Mouse (Mus musculus) layer of hippocampus, postnatal 10 days (tissue): ENCODE measurements around the gene Lpar3. TPM values are rescaled to one million over a fixed set of nuclear protein-coding genes. Genes with fewer than 3 reads are reported as not detected.
A peak's percentile ranks its signal among the peaks of the same experiment; 100 is the strongest.

Experiments
- DNase-seq, 2 experiments: peaks; one replicate each; pipeline ENCODE4 v3.0.0; 2021; ENCODE audit warnings: low spot score in 2 of 2
- long read RNA-seq: library from polyadenylated mRNA; stranded (forward); transcript quantifications from one replicate; pipeline ENCODE4 v2.0.0, GENCODE M21; 2023
- total RNA-seq, 2 experiments: library from RNA; stranded (reverse); gene quantifications; 2 replicates each; pipeline ENCODE4 v1.2.3; 2021

Lpar3 gene
- under 1 TPM; 0.47 to 0.66 TPM for total RNA-seq
- long read RNA-seq, result 0 reads

DNA sequence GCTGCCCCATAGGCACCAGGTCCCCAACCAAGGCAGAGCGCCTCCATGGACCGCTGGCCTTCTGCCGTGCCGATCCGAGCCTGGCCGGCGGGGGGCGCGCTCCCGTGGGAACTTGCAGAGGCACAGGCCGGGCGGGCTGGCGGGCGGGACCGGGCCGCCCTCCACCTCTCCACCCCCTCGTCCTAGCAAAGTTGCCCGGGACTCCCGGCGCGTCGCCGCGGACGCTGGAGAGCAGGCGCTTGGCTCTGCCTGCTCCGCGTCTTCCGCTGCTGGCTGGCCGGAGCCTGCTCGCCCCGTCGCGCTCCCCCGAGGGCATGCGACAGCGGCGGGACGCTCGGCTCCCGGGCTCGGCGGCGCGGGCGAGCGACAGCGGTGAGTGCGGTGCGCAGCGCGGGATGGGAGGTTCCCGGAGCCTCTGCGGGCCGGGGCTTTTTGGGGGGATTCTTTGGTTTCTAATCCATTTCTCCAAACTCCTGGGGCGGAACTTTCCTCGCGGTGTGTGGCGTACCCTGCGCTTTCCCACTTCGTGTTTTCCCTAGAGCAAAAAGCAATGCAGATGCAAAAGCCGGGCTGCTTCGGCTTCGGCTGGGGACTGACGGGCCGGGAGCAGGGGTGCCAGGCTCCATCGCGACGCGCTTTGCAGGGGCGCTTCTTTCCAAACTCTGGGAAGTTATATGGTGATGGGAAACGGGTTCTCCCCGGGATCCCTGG is at the start of gene Lpar3:
Lpar3 (plus strand) TSS at position 188 of the 711 bp plus-strand sequence.
- DNase-seq, result peak; percentile 64 to 73

DNA sequence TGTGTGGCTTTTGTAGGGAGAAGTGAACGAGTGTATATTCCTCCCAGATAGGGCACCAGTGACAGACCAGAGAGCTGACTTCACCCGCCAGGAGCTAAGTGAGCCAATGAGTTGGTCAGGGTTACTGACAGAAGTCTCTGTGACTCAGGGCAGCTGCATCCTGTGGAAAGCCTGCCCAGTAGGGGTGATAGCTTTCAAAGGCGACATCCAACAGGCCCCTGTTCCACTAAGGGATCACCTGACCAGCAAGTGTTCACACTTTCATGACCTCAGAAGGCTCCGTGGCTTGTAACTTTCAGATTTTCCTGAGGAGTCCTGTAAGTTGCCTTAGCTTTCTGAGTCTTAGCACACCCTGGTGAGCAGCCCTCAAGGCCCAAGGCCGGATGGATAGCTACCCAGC is 47.7 kb upstream of the Lpar3 start:
- DNase-seq, result no peak

DNA sequence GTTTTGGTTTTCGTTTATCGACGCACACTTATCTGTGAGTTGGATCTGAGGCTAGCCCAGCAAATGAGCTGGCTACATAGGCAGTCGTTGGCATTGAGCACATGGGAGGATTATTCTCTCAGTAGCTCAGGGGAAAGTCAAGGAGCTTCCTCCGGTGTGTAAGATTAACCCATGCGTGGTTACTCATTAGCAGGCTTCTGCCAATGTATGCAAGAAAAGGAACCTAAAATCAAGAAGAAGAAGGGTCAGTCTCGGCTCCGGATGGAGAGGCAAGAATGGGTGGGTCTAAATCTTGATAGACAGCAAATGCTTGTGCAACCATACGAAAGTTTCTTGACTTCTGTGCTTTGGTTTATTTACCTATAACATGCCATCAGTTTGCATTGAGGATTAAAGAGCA is 46.5 kb upstream of the Lpar3 start:
- no peak for DNase-seq

DNA sequence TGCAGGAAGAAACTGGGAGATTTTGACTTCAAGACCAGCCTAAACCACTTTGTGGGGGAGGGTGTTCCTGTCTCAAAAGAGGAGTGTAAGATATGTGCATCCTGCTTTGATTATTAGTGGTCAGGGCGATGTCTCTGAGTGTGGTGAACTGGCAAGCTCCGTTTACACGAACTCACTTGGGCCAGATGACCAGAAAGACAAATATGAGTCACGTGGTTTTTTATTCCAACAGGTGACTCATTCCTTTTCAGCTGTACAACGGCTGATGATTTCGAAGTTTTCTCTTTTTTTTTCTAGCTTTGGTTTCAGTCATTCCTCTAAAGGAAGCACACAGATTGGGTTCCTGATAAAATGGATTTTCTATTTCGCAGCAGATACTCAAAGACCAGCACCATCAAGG is 43.5 kb upstream of the Lpar3 start:
- no peak for DNase-seq

DNA sequence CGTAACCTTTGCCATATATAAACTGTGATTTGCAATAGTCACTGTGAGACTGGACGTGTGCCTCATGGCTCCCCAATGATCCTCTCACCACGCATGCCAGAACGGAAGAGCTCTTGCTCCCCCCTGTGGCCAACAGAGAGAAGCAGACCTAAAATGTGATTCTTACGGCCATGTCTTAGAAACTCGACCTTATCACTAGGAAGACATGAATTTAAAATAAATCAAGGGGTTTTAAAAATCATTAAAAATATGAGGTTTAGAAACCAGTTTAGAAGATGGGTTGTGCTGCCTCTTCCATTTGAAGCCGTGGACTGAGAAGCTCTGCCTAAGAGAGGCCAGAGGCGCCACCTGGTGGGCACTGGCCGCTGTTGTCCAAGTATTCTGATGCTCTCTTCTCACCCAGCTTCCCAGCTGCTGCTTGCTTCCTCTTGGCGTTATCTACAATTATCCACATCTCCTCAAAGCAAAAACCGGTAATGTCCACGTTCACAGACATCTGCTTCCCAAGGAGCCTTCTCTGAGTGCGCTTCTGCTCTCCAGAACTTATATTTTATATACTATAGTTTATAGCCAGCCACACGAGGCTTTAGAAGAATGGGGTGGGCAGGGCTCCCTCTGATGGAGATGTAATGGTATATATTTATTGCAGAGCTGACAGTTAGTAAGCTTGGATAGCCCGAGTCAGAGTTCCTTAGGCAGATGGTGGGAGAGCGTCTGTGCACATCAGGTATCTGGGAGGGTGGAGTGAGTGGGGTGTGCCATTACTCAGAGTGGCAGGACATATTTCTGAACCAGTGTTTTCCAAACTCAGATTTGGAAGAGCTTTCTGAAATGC is 42.8 kb upstream of the Lpar3 start:
- DNase-seq, result peak; percentile 83 to 88

DNA sequence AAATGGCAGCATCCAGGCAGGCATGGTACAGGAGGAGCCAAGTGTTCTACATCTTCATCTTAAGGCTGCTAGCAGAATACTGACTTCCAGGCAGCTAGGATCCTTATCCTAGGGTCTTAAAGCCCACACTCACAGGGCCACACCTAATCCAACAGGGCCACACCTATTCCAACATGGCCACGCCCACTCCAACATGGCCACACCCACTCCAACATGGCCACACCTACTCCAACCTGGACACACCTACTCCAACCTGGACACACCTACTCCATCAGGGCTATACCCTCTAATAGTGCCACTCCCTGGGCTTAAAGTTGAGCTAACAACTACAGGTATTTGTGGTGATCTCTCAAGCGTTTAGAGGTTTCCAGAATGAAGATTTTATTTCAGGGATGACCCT is 40.4 kb upstream of the Lpar3 start:
- no peak for DNase-seq

DNA sequence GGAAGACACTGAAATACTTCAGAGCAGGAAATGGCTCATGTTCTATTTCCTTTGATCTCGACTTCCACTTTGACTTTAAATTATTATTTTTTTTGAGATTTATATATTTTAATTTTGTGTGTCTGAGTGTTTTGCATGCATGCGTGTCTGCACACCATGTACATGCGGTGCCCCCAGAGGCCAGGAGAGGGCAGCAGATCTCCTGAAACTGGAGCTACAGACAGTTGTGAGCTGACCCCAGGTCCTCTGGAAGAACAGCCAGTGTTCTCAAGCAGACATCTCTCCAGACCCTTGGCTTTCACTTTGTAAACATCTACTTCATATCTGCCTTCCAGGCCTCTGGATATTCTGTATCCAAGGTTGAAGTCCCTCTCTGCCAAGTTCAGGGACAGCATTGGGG is 39.8 kb upstream of the Lpar3 start:
- DNase-seq, result peak; percentile 63 to 70

DNA sequence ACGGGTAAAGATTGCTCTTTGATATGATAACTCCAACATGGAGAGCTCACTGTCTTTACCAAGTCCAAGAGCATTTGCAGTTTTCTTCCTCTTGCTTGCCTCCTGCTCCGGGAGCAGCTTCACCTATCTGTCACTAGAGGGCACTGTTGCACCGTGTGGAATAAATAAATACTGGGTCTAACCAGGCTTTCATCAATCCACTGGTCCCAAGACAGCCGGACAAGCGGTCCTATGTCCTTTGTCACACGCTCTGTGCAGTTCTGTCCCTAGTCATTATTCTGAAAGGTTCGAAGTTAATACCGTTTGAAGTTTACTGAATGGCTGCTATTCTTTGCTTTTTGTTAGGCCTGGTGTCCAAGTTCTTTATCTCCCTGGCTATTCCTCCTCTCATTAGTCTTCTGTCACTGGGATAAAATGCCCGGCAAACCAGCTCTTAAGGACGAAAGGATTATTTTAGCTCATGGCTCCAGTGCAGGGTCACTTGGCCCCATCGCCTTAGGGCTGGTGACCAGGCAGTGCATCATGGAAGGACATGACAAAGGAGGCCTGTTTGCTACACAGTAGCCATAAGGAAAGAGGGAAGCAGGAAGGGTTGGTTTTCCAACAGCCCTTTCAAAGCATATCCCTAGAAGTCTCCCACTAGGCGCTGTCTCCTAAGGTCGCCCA is 35.6 kb upstream of the Lpar3 start:
- DNase-seq, result peak; percentile 76 to 79

DNA sequence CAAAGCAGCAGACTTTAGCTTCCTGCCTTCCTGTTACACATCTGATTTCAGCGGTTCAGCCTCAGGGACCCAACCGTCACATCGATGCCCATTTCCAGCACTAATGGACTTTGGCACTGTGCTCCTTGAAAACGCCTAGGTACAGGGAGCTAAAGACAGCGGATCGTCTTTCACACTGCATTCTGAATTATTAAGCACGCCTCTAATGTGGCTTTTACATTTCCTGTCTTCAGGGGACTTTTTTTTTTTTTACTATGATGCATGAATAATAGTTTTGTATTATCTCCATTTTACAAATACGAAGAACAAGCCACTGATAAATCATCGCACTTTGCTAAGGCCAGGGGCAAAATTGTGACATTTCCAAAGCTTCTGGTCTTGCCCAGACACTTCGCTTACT is 34.7 kb upstream of the Lpar3 start:
- no peak for DNase-seq

DNA sequence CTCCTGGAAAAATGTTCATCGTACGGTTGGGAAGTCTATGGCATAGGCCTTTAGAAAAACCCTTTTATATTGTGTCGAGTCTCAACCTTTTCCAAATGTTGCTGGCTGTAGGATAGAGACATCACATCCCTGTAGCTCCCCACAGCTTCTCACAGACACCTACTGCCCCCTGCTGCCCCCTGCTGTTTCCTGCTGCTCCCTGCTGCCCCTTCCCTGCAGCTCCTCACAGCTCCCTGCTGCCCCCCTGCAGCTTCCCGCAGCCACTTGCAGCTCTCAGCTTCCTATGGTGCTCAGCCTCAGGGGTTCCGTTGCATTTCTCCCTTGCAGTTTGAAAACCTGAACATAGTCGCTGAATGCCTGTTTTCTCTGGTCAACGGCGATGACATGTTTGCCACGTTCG is 30.8 kb upstream of the Lpar3 start:
- DNase-seq, result no peak

DNA sequence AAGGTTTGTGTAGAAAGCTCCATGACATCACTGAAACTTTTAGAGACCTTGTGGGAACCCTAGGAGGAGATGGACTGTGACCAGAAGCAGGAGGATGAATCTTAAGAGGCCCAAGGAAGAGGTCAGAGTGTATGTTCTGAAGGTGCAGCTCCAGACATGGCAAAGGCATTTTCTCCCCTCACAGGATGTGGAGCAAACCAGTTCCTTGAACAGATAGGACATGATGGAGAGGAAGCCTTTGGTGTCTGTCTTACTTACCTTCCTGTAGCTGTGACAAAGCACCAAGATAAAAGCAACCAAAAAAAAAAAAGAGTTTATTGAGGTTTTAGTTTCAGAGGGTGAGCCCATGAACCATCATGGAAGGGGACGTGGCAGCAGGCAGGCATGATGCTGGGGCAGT is 28.3 kb upstream of the Lpar3 start:
- no peak for DNase-seq

DNA sequence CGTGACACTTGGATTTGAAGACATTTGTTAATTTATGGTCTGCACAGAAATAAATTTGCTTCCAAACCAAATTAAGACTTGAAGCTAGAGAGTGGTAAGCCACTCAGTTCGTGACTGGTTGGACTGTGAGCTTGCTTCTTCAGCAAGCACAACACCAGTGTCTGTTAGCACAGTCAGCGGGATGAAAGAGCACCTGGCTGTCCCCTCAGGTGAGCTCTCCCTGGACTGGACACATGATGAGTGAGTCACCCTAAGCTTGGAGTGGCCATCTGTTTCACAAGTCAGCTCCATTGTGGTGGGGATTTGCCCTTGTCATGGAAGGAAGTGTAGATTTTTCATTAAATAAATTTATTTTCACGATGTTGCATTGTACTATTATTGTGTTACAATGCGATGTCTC is 25.6 kb upstream of the Lpar3 start:
- no peak for DNase-seq

DNA sequence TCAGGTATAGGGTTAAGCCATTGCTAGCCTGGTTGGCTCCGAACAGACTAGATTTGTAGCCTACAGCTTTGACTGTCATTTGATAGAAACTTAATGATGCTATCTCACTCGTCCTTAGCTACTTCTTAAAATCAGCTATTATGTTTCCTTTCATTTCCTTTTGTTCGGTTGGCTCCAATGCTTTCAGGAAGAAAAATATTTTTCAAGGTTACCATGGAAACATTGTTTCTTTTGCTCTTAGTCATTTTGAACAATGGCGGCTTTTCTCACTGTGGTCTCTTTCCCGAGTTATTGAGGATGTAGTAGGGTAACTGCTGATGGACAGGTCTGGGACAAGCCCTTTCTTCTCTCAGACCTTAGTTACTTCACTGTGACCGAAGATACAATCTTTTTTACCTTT is 24.5 kb upstream of the Lpar3 start:
- DNase-seq, result no peak

DNA sequence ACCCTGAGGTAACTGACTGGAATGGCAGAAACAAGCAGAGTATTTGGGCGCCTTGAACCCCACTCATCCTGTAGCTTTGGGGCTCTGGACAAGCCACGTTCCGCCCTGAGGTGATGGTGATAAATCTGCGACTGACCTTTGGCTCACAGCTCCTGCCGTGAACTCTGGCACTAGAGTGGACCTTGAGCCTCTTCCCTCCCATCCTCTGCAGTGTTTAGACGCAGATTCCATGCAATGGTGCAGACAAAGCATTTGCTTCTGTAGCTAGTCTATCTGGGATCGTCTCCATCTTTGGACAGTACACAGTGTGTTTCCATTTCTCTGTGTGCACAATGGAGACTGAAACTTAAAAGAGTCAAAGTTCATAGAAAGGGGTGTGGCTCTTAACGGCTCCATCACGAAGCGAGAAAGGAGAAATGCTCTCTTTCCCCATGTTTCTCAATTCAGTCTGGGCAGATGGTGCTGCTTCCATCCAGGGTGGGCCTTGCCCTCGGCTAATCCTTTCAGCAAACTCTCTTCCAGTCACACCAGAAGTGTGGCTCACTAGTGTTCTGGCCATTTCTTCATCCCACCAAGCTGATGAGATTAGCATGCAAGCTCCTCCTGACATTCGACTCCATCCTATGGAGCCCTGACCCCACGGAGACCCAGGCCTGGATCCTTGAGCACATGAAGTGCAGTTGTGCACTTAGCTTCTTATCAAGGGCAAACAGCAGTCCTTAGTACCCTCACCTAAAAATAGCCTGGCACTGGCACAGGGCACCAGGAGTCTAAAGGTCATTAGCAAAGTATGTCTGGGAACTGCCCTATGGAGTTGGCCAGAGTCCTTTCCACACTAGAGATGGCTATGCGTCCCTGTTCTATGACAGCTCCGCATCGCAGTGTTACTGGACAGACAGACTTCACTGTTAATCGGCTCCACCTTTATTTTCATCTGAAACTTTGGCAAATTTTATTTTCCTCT is 23.7 kb upstream of the Lpar3 start:
- no peak for DNase-seq

DNA sequence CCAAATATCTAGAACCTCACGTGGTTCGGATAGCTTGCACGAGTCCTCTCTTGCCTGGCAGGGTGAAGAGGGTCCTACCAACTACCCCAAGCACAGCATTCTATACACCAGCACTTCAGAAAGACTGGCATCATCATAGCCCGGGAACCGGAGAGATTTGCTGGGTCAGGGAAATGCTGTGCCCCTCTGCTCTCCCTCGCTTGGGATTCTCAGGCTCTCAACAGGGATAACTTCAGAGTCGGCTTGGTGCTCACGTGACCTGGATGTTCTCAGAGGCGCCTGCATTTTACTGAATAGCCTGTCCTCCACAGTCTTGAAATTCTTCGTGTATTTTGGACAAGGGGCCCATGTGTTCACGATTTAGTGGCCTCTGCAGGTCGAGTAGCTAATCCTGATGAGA is 23.0 kb upstream of the Lpar3 start:
- DNase-seq, result no peak

DNA sequence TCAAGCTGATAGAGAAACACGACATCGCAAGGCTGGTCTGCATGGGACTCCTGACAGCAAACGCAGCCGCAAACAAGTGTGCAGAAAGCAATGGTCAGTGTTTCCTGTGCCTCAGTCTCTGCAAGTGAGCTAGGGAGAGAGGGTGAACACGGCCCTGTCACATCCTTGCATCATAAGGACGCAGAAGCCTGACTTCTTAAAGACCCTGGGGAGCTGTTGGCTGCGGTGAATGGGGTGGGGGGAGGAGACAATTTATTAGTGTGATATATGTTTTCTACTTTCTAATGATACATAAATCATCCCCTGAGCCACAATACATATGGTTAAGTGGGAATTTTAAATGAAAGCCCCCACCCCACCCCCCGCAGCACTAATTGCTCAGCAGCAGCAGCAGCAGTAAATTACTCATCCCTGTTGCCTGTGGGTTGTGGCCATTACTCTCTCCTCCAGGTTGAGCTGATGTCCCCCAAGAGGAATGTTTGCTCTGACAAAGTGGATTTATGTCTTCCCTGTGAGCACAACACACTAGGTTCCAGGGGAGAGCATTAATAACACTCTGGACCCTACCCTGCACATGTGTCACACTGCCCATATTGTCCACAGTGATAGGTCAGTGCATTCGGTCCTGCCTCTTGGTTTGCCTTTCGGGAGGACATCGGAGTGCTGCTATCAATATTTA is 21.8 kb upstream of the Lpar3 start:
- DNase-seq, result no peak

DNA sequence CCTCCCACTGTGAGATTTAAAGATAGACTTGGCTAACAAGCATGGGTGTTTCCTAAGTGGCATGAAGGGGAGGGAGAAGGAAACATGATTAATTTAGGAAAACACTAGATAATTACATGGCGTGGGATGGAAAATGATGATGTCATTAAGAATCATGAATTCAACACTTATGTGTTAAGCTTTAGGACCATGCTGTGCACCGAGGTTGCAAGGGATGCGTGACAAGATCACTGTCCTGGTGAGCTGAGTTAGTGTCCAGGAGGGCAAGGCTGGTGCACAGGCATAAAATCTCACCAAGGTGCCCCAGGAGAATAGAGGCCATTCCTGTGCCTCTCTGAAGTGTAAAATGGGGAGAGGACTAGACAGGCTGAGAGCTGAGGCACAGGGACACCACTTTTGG is 21.3 kb upstream of the Lpar3 start:
- DNase-seq, result no peak

DNA sequence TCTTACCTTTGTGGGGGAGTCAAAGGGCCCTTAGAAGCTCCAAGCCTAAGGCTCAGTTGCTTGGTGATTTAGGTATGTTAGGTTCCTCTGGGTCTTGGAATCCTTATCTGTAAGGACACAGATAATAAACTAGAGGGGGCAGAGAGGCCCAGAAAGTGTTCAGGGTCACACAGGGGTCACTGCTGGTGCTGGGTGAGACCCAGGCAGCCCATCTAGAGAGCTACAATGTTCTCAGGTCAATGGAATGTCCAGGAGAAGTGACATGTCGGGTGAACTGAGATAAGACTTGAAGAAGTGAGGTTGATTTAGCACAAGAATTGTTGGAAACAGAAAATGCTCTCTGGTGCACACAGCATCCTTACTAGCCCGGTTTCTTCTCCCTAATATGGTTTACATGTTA is 16.4 kb upstream of the Lpar3 start:
- no peak for DNase-seq

DNA sequence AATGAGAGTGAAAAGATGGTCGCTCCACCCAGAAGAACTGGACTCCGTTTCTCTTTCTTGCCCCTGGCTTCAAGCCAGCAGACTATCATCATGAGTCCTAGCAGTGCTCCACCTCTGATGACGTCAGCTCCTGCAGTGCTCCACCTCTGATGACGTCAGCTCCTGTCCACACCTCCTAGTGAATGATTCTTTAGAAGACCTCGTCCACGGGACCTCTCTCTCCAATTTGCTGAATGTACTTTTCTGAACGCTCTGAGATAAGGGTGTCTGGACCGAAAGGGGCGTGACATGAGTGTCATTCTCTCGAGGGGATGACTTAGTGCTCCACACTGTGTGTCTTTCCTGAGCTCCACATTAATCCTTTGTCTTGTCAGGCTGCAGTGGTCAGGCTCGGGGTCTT is 15.5 kb upstream of the Lpar3 start:
- no peak for DNase-seq

DNA sequence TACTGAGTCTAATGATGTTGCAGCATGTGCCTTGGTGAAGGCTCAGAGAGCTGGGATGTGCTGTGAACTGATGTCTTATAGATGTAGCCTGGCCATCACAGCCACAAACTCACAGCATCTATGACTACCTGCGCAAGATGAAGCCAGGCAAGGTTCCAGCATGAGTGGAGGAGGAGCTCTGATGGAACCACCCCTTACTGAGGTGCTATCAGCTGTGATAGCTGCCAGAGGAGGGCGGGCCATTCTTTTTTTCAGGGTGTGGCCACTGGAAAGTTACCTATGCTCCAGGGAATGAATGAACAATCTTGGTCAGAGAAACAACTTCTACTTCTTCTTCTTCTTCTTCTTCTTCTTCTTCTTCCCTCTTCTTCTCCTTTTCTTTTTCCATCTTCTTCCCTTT is 14.1 kb upstream of the Lpar3 start:
- DNase-seq, result no peak

DNA sequence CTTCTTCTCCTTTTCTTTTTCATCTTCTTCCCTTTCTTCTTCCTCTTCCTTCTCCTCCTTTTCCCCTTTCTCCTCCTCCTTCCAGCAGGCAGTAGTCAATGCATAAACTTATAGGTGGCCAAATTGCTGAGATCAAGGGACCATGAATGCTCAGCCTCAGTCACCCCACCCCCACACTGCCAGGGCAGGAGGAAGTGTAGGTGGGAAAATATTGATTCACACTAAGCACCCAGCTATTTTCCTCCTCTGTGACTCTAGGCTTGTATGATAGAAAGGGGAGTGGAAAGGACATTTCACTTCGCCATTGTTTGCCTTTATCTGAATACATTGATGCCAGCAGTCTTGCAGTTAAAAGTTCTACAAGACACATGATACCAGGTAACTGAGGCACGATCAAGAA is 13.3 kb upstream of the Lpar3 start:
- DNase-seq, result no peak
